Mouse (Mus musculus) CD4-positive, CD25-positive, alpha-beta regulatory T cell, adult 4 months (primary cell): Measurements from ENCODE around the gene Gata3. TPM values are rescaled to one million over a fixed set of nuclear protein-coding genes. Genes with fewer than 3 reads are reported as not detected.

Experiments
- ATAC-seq: one replicate; pipeline ENCODE4 v1.8.0; 2017
- polyA plus RNA-seq, 2 experiments: library from polyadenylated mRNA; unstranded; fragments of 100-300 nt; shearing (Covaris generic); gene quantifications; one replicate each; pipeline ENCODE4 v1.2.1; 2017

Gata3 gene
- 100 to 1,000 TPM; 136 to 163 TPM for polyA plus RNA-seq

GRCm38 (mm10) chr2:9889651-9890183 lies at the start of gene Gata3:
Gene Gata3, minus strand, starts transcription at chr2:9890034.
- no peak for ATAC-seq

- no peak for ATAC-seq
These were observed 49.4 kb upstream of the Gata3 start for GRCm38 (mm10) chr2:9939250-9939649.

- ATAC-seq: no peak
These were observed 46.1 kb upstream of the Gata3 start for GRCm38 (mm10) chr2:9935965-9936364.

- peak; percentile 30 for ATAC-seq
These were observed 37.1 kb upstream of the Gata3 start for GRCm38 (mm10) chr2:9926905-9927283.

GRCm38 (mm10) chr2:9926194-9926904 lies 36.5 kb upstream of the Gata3 start:
- ATAC-seq: peak; percentile 84

GRCm38 (mm10) chr2:9918691-9919471 lies 29.0 kb upstream of the Gata3 start:
- no peak for ATAC-seq

- ATAC-seq: no peak
These were observed 27.8 kb upstream of the Gata3 start for GRCm38 (mm10) chr2:9917602-9918001.

GRCm38 (mm10) chr2:9905995-9906394 lies 16.2 kb upstream of the Gata3 start:
- peak; percentile 14 for ATAC-seq

- ATAC-seq: no peak
These were observed 14.2 kb upstream of the Gata3 start for GRCm38 (mm10) chr2:9903854-9904560.

GRCm38 (mm10) chr2:9897846-9898245 lies 8.0 kb upstream of the Gata3 start:
- ATAC-seq: no peak

GRCm38 (mm10) chr2:9896097-9896770 lies 6.4 kb upstream of the Gata3 start:
- no peak for ATAC-seq

- no peak for ATAC-seq
These were observed 5.2 kb upstream of the Gata3 start for GRCm38 (mm10) chr2:9894836-9895593.

GRCm38 (mm10) chr2:9893272-9893953 lies 3.6 kb upstream of the Gata3 start:
- no peak for ATAC-seq

- ATAC-seq: no peak
These were observed 2.7 kb upstream of the Gata3 start for GRCm38 (mm10) chr2:9892541-9892940.

- no peak for ATAC-seq
These were observed 1.1 kb upstream of the Gata3 start for GRCm38 (mm10) chr2:9890906-9891305.

GRCm38 (mm10) chr2:9890251-9890650 lies 417 bp upstream of the Gata3 start:
- ATAC-seq: no peak

GRCm38 (mm10) chr2:9888913-9889650 lies 752 bp downstream of the Gata3 start, which contains the start of gene 9230102O04Rik:
Gene 9230102O04Rik, minus strand, starts transcription at chr2:9889540.
- ATAC-seq: peak; percentile 68

GRCm38 (mm10) chr2:9887636-9888035 lies 2.2 kb downstream of the Gata3 start:
- ATAC-seq: no peak

GRCm38 (mm10) chr2:9886921-9887610 lies 2.8 kb downstream of the Gata3 start:
- ATAC-seq: no peak

- ATAC-seq: no peak
These were observed 3.8 kb downstream of the Gata3 start for GRCm38 (mm10) chr2:9886031-9886430.
